Mouse (Mus musculus) liver, embryonic 14.5 days (tissue): ENCODE results near the gene Rbm19.

ENCODE experiments used
- CTCF ChIP-seq: IDR thresholded peaks from 2 replicates; pipeline ENCODE4 v1.5.1; 2016; ENCODE audit warnings: antibody characterized with exemption, low read depth, control low read depth
- EP300 ChIP-seq: IDR thresholded peaks from 2 replicates; pipeline ENCODE4 v1.6.1; 2016; ENCODE audit warnings: antibody characterized with exemption, low read depth

DNA sequence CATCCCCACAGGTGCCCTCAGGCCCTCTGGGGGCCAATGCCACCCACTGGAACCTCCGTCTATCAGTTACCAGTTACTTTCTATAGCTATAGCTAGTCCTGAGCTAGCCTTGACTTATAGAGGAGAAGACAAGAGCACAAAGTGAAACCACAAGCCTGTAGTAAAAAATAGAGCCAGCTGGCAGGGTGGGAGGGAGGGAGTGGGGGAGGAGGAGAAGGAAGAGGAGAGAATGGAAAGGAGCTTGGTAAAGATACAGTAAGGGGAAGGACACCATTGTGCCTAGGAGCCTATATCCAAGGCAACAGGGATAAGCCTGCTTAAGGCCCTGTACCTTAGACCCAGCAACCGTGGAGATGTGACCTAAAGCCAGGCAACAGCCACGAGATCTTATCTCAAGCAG is 40.9 kb downstream of the Rbm19 start:
- TF ChIP-seq CTCF = no peak
- no peak for TF ChIP-seq EP300
